Mouse (Mus musculus) embryo, embryonic 10.5 days (tissue): ENCODE data around the gene Myh3.

Experiments
- DNase-seq: peaks from one replicate; pipeline ENCODE4 v3.0.0-alpha.2; 2015; ENCODE audit warnings: low spot score

Myh3 gene

DNA sequence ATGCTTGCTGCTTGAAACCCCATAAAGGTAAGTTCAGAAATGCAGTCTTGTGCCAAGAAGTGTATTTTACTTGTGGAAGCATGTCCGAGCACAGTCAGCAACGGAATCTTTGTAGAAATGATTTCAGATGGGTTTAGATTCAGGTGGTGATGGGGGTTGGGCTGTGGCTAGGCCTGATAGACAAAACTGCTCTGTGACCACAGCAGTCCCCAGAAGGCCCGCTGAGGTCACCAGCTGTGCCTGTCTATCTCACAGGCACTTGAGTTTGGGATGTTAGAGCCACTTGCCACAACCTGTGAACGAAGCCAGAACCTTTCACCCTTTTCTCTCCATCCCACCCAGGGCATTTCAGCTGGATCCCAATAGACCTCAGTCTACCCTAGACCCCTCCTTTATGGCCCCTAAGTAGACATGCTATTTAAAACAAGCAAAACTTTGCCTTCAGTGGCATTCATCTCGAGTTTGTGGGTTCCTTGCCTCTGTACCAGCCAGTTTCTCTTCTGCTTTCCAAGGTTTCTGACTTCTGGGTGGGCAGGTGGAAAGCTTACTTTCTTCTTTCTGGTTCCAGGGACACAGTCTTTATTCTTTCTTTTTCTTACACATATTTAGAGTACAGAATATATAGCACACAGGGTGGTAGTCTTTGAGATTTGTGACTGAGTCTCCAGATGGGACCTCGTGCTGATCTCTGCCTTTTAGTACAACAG, 66.6 kb downstream of the Myh3 start:
- DNase-seq = no peak

- DNase-seq = no peak
Observed at GRCm38 (mm10) chr11:67145482-67146408, 67.6 kb downstream of the Myh3 start.

GRCm38 (mm10) chr11:67146409-67147282, 68.5 kb downstream of the Myh3 start:
- DNase-seq = no peak

- DNase-seq = no peak
Observed at GRCm38 (mm10) chr11:67147283-67147921, 69.3 kb downstream of the Myh3 start.

- DNase-seq = no peak
Observed at GRCm38 (mm10) chr11:67148286-67149012, 70.3 kb downstream of the Myh3 start.

GRCm38 (mm10) chr11:67150237-67150636, 72.1 kb downstream of the Myh3 start:
- DNase-seq = no peak

- no peak for DNase-seq
Observed at GRCm38 (mm10) chr11:67151159-67151558, 73.1 kb downstream of the Myh3 start.
